Mouse (Mus musculus): ENCODE measurements around the gene Prr14. TPM values are rescaled to one million over a fixed set of nuclear protein-coding genes. Genes with fewer than 3 reads are reported as not detected.
"Not testable (repeated sequence)": the region's sequence is repeated elsewhere in the genome, so short reads cannot be mapped to it uniquely, and the experiment has no call there.

Prr14 gene
- polyA plus RNA-seq, 1 experiment from 2014 or later = 65.9 TPM

GRCm38 (mm10) chr7:127453056-127453455 is 6.4 kb upstream of the Prr14 start:
- Histone ChIP-seq H3K4me1 (replicated peaks) (peaks cover 43% of the 10 kb centered on the region), H3K27me3 (ENCODE audit: insufficient read depth, poor library complexity, severe bottlenecking) (no peaks in the 10 kb centered on the region), H3K9me3 (peaks cover 16% of the 10 kb centered on the region), H3K4me3 (no peak overlapping the region), H3K27ac (no peak overlapping the region), H3K36me3 (peaks cover 74% of the 10 kb centered on the region)
- WGBS = 96% methylated on average over 2 of the region's 2 CpGs
- no peak for DNase-seq (ENCODE audit: low spot score)

DNA sequence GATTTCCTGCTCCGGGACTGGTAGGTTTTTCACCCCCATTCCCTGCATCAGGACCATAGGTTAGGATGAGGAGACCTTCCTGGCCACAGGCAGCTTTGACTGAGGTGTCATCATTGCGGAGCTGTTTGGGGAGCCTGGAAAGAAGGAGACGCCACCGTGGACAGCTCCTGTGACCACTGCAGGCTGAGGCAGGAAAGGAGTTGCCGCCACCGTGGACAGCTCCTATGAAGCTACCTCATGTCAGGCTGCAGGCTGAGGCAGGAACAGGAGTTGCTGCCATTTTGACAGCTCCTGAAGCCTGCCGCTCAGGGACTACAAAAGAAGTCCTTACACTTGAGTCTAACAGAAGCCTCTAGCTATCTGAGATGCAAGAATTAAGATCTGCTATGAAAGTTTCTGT is 4.5 kb upstream of the Prr14 start:
- WGBS = 94% methylated on average over 7 of the region's 7 CpGs
- peaks cover 34% of the 10 kb centered on the region for H3K4me1 ChIP-seq (replicated peaks)
- no peak overlapping the region for H3K27ac ChIP-seq
- no peak for DNase-seq (ENCODE audit: low spot score)
- peaks cover 16% of the 10 kb centered on the region for H3K9me3 ChIP-seq
- H3K27me3 ChIP-seq (ENCODE audit: insufficient read depth, poor library complexity, severe bottlenecking) = no peaks in the 10 kb centered on the region
- peaks cover 86% of the 10 kb centered on the region for H3K36me3 ChIP-seq
- no peak overlapping the region for H3K4me3 ChIP-seq

- Histone ChIP-seq H3K9me3 (peaks cover 16% of the 10 kb centered on the region), H3K36me3 (peaks cover 87% of the 10 kb centered on the region)
- 88% methylated on average over 3 of the region's 3 CpGs for WGBS
- H3K4me3 ChIP-seq; H3K27ac ChIP-seq; DNase-seq (ENCODE audit: low spot score); H3K27me3 ChIP-seq (ENCODE audit: insufficient read depth, poor library complexity, severe bottlenecking); H3K4me1 ChIP-seq (replicated peaks): not testable (repeated sequence)
Observed at GRCm38 (mm10) chr7:127458371-127459122, 864 bp upstream of the Prr14 start.

DNA sequence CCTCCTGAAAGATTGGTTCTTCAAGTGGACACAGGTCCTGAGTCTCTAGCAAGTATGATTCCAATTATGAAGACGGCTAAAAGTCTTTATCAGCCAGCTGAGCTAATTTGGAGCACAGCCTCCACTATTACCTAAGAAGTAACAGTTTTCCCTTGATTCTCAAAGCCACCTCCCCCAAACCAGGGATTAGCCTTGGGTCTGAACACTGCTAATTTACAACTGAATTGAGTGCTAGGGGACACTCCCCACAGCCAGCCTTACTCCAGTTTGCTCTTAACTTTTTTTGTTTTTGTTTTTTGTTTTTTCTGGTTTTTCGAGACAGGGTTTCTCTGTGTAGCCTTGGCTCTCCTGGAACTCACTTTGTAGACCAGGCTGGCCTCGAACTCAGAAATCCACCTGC is 5.8 kb downstream of the Prr14 start:
- no peaks in the 10 kb centered on the region for H3K27me3 ChIP-seq (ENCODE audit: insufficient read depth, poor library complexity, severe bottlenecking)
- H3K27ac ChIP-seq = no peak overlapping the region
- H3K9me3 ChIP-seq = 0 out of 2 replicates have a peak, but pooled peaks cover 6% of the 10 kb centered on the region
- H3K4me1 ChIP-seq (replicated peaks) = peaks cover 11% of the 10 kb centered on the region
- no peak for DNase-seq (ENCODE audit: low spot score)
- 93% methylated on average over 3 of the region's 3 CpGs for WGBS
- H3K36me3 ChIP-seq = peaks cover 93% of the 10 kb centered on the region
- H3K4me3 ChIP-seq = no peak overlapping the region

DNA sequence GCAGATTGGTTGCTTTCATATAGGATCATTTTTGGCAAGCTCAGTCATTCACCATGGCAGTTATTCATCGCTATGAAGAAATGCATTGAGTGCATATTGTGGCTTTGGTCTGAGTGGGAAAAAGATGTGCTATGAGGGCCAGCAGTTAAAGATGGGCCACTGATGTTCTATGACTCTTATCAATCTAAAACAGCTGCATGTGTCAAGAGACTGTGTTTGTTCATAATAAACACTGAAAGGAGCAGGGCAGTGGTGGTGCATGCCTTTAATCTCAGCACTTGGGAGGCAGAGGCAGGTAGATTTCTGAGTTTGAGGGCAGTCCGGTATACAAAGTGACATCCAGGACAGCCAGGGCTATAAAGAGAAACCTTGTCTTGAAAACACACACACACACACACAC is 6.3 kb downstream of the Prr14 start:
- not testable (repeated sequence) for H3K27ac ChIP-seq; H3K27me3 ChIP-seq (ENCODE audit: insufficient read depth, poor library complexity, severe bottlenecking); DNase-seq (ENCODE audit: low spot score); H3K4me3 ChIP-seq; H3K9me3 ChIP-seq
- peaks cover 13% of the 10 kb centered on the region for H3K4me1 ChIP-seq (replicated peaks)
- peaks cover 88% of the 10 kb centered on the region for H3K36me3 ChIP-seq
- WGBS = 93% methylated on average over 2 of the region's 2 CpGs

- Histone ChIP-seq H3K9me3 (0 out of 2 replicates have a peak, but pooled peaks cover 6% of the 10 kb centered on the region), H3K4me1 (replicated peaks) (peaks cover 13% of the 10 kb centered on the region), H3K27ac (no peak overlapping the region), H3K4me3 (no peak overlapping the region), H3K36me3 (peaks cover 79% of the 10 kb centered on the region), H3K27me3 (ENCODE audit: insufficient read depth, poor library complexity, severe bottlenecking) (no peaks in the 10 kb centered on the region)
- no peak for DNase-seq (ENCODE audit: low spot score)
- 92% methylated on average over 4 of the region's 4 CpGs for WGBS
Observed at GRCm38 (mm10) chr7:127466606-127467005, 7.2 kb downstream of the Prr14 start.

GRCm38 (mm10) chr7:127470011-127470715 is 10.8 kb downstream of the Prr14 start:
- Histone ChIP-seq H3K36me3 (peaks cover 70% of the 10 kb centered on the region), H3K27ac (peak overlapping the region; percentile 98), H3K4me1 (replicated peaks) (peaks cover 30% of the 10 kb centered on the region), H3K9me3 (0 out of 2 replicates have a peak, but pooled peaks cover 6% of the 10 kb centered on the region), H3K27me3 (ENCODE audit: insufficient read depth, poor library complexity, severe bottlenecking) (no peaks in the 10 kb centered on the region), H3K4me3 (peak overlapping the region; percentile 96)
- 11% methylated on average over 10 of the region's 10 CpGs for WGBS
- DNase-seq (ENCODE audit: low spot score) = peak; percentile 50

DNA sequence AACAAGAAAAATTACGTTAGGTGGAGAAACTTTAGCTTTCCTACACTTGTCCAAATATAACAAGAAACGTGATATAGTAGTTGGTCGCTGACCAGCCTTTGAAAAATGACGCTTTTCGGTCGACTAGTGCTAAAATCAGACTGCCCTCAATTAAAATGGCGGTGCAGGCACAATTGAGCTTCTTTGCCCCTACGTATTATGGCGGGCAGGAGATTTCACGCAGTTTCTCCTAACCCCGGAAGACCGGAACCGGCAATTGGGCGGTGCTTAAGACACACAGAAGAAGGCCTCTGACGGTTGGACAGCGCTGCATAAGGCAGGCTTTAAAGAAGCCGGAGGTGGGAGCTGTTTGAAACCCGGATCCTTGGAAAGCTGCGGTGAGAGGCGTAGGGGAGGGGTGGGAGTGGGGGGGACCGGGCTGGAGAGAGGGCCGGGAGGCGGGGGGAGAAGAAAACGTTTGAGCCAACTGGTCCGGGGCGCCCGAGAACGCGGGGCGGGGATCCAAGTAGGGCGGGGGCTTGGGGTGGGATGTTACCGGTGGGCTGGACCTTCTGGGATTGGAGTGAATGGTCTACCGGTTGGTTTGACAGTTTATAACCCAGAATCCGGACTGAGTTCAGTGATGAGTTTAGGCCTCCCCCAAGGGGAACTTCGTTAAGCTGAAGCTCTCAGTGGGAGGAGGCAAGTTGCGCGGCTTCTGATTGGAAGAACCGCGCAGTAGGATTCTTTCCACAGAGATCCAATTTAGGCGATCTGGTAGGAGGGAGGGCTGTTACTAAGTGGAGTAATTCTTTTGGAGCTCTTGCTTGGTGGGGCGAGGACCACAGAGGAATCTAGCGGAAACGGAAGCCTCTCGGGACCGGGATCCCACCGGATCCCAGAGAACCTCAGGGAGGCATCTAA is 11.6 kb downstream of the Prr14 start:
- Histone ChIP-seq H3K4me1 (replicated peaks) (peaks cover 30% of the 10 kb centered on the region), H3K9me3 (0 out of 2 replicates have a peak, but pooled peaks cover 6% of the 10 kb centered on the region), H3K27ac (peak overlapping the region; percentile 98), H3K4me3 (peak overlapping the region; percentile 96), H3K27me3 (ENCODE audit: insufficient read depth, poor library complexity, severe bottlenecking) (no peaks in the 10 kb centered on the region), H3K36me3 (peaks cover 70% of the 10 kb centered on the region)
- under 1% methylated on average over 46 of the region's 46 CpGs for WGBS
- peak; percentile 94 for DNase-seq (ENCODE audit: low spot score)

GRCm38 (mm10) chr7:127471646-127472010 is 12.2 kb downstream of the Prr14 start:
- peaks cover 34% of the 10 kb centered on the region for H3K4me1 ChIP-seq (replicated peaks)
- peak; percentile 63 for DNase-seq (ENCODE audit: low spot score)

GRCm38 (mm10) chr7:127472060-127472459 is 12.6 kb downstream of the Prr14 start:
- WGBS = 2% methylated on average over 7 of the region's 7 CpGs
- no peak for DNase-seq (ENCODE audit: low spot score)

More at GRCm38 (mm10) chr7:127471646-127472010, 12.2 kb downstream of the Prr14 start:
- WGBS = 0% methylated on average over 25 of the region's 25 CpGs
- H3K36me3 ChIP-seq = peaks cover 70% of the 10 kb centered on the region
- H3K4me3 ChIP-seq = peak overlapping the region; percentile 96
- H3K27me3 ChIP-seq (ENCODE audit: insufficient read depth, poor library complexity, severe bottlenecking) = no peaks in the 10 kb centered on the region
- H3K27ac ChIP-seq = peak overlapping the region; percentile 98
- 0 out of 2 replicates have a peak, but pooled peaks cover 4% of the 10 kb centered on the region for H3K9me3 ChIP-seq

DNA sequence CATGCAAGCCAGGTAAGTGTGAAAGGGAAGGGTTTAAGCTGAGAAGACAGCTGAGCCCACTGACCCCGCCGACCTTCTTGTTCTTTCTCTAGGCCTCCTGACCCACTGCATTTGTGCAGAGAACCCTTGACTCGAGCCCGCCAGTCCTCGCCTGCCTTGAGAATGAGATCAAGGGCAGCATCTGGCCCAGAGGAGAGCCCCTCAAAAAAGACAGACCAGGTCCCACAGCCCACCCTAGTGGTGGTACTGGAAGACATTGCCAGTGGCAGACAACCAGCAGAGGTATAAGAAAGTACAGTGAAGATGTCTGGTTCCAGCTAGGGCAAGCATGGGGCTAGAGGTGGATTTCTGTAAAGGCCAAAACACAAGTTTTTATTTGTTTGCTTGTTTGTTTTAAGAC is 14.3 kb downstream of the Prr14 start:
- Histone ChIP-seq H3K27me3 (ENCODE audit: insufficient read depth, poor library complexity, severe bottlenecking) (no peaks in the 10 kb centered on the region), H3K9me3 (no peaks in the 10 kb centered on the region), H3K27ac (no peak overlapping the region), H3K36me3 (peaks cover 55% of the 10 kb centered on the region), H3K4me1 (replicated peaks) (peaks cover 47% of the 10 kb centered on the region), H3K4me3 (no peak overlapping the region)
- DNase-seq (ENCODE audit: low spot score) = no peak
- 85% methylated on average over 5 of the region's 5 CpGs for WGBS

More at GRCm38 (mm10) chr7:127472060-127472459, 12.6 kb downstream of the Prr14 start:
- H3K9me3 ChIP-seq = 0 out of 2 replicates have a peak, but pooled peaks cover 3% of the 10 kb centered on the region
- H3K27me3 ChIP-seq (ENCODE audit: insufficient read depth, poor library complexity, severe bottlenecking) = no peaks in the 10 kb centered on the region
- H3K27ac ChIP-seq = peak overlapping the region; percentile 98
- H3K36me3 ChIP-seq = peaks cover 70% of the 10 kb centered on the region
- peaks cover 38% of the 10 kb centered on the region for H3K4me1 ChIP-seq (replicated peaks)
- H3K4me3 ChIP-seq = peak overlapping the region; percentile 96

- Histone ChIP-seq H3K9me3 (no peaks in the 10 kb centered on the region), H3K27ac (no peak overlapping the region), H3K4me1 (replicated peaks) (peaks cover 43% of the 10 kb centered on the region), H3K36me3 (peaks cover 46% of the 10 kb centered on the region), H3K27me3 (ENCODE audit: insufficient read depth, poor library complexity, severe bottlenecking) (no peaks in the 10 kb centered on the region), H3K4me3 (no peak overlapping the region)
- no peak for DNase-seq (ENCODE audit: low spot score)
- 84% methylated on average over 6 of the region's 6 CpGs for WGBS
Observed at GRCm38 (mm10) chr7:127474378-127475070, 15.1 kb downstream of the Prr14 start.
